Mouse (Mus musculus): ENCODE measurements around the gene Atp5d.

GRCm38 (mm10) chr10:80123932-80124562 lies 14.4 kb upstream of the Atp5d start:
- TF ChIP-seq CTCF (IDR thresholded peaks at IDR 0.05; ENCODE audit: borderline replicate concordance, insufficient read depth, low read depth, low read length) = no peak
- no peak for TF ChIP-seq POLR2A (IDR thresholded peaks at IDR 0.05; ENCODE audit: borderline replicate concordance, insufficient read depth, low read length)

Data from cerebellum, adult 2 months (tissue).